Mouse (Mus musculus) MEL (cell line): Measurements from ENCODE around the gene Ltc4s. TPM values are rescaled to one million over a fixed set of nuclear protein-coding genes. Genes with fewer than 3 reads are reported as not detected.

Experiments
- DNase-seq: peaks from one replicate; pipeline ENCODE4 v3.0.0; 2011; ENCODE audit warnings: low read depth, low spot score
- H3K27ac ChIP-seq: 2 replicates; pipeline ENCODE4 v1.5.1; 2012; ENCODE audit warnings: low read depth, mild to moderate bottlenecking, control low read depth, low read length, moderate library complexity; ENCODE audit not compliant: control insufficient read depth
- H3K27me3 ChIP-seq, 2 experiments: fragments of 150-350 bp in 1 of 2; sonication (generic) in 1 of 2; 2 replicates each; pipeline ENCODE4 v1.6.1; 2012; ENCODE audit warnings: low read length in 2 of 2, mild to moderate bottlenecking in 2 of 2, improper control_type of control experiment in 1 of 2, moderate library complexity in 1 of 2; ENCODE audit not compliant: insufficient read depth in 2 of 2, control insufficient read depth in 1 of 2
- H3K36me3 ChIP-seq, 2 experiments: 2 replicates each; pipeline ENCODE4 v1.6.1; 2012 to 2014; ENCODE audit warnings: low read length in 2 of 2, improper control_type of control experiment in 1 of 2, inconsistent platforms in 1 of 2, mild to moderate bottlenecking in 1 of 2; ENCODE audit not compliant: insufficient read depth in 2 of 2, control insufficient read depth in 1 of 2
- H3K4me1 ChIP-seq, 2 experiments: fragments of 150-350 bp in 1 of 2; sonication (generic) in 1 of 2; 2 replicates each; pipeline ENCODE4 v1.6.1; 2012; ENCODE audit warnings: low read length in 2 of 2, improper control_type of control experiment in 1 of 2, mild to moderate bottlenecking in 1 of 2; ENCODE audit not compliant: insufficient read depth in 2 of 2, control insufficient read depth in 1 of 2
- H3K4me3 ChIP-seq, 2 experiments: fragments of 150-350 bp in 1 of 2; sonication (generic) in 1 of 2; 2 replicates each; pipeline ENCODE4 v1.5.1; 2012; ENCODE audit warnings: low read depth in 2 of 2, low read length in 2 of 2, mild to moderate bottlenecking in 2 of 2, moderate library complexity in 2 of 2, control low read depth in 1 of 2, improper control_type of control experiment in 1 of 2; ENCODE audit not compliant: control insufficient read depth in 1 of 2, insufficient read depth in 1 of 2
- H3K79me2 ChIP-seq: 2 replicates; pipeline ENCODE4 v1.6.1; 2012; ENCODE audit warnings: mild to moderate bottlenecking, low read length, moderate library complexity; ENCODE audit not compliant: control insufficient read depth, poor library complexity, insufficient read depth
- H3K9ac ChIP-seq: 2 replicates; pipeline ENCODE4 v1.6.1; 2012; ENCODE audit warnings: low read depth, mild to moderate bottlenecking, control low read depth, low read length, moderate library complexity; ENCODE audit not compliant: control insufficient read depth, poor library complexity, severe bottlenecking
- H3K9me3 ChIP-seq: fragments of 150-350 bp; sonication (generic); replicated peaks from 2 replicates; pipeline ENCODE4 v1.6.1; 2012; ENCODE audit warnings: mild to moderate bottlenecking, low read length, improper control_type of control experiment, moderate library complexity; ENCODE audit not compliant: insufficient read depth
- CHD1 ChIP-seq: IDR thresholded peaks from 2 replicates; pipeline ENCODE4 v1.6.1; 2012; ENCODE audit warnings: low read depth, mild to moderate bottlenecking, inconsistent platforms, low read length, improper control_type of control experiment
- CHD2 ChIP-seq: IDR thresholded peaks from 2 replicates; pipeline ENCODE4 v1.6.1; 2011; ENCODE audit warnings: low read length, improper control_type of control experiment
- E2F4 ChIP-seq: IDR thresholded peaks from 2 replicates; pipeline ENCODE4 v1.6.1; 2011; ENCODE audit warnings: low read depth, low read length, improper control_type of control experiment, borderline replicate concordance
- EP300 ChIP-seq, 2 experiments: IDR thresholded peaks; 2 replicates each; pipeline ENCODE4 v1.6.1; 2011; ENCODE audit warnings: improper control_type of control experiment in 2 of 2, low read length in 2 of 2, low read depth in 1 of 2, mild to moderate bottlenecking in 1 of 2
- ETS1 ChIP-seq: IDR thresholded peaks from 2 replicates; pipeline ENCODE4 v1.6.1; 2012; ENCODE audit warnings: low read depth, mild to moderate bottlenecking, inconsistent platforms, low read length, improper control_type of control experiment, moderate library complexity
- GABPA ChIP-seq: IDR thresholded peaks from 2 replicates; pipeline ENCODE4 v1.6.1; 2012; ENCODE audit warnings: low read depth, mild to moderate bottlenecking, inconsistent platforms, low read length, improper control_type of control experiment, moderate library complexity
- HCFC1 ChIP-seq: IDR thresholded peaks from 2 replicates; pipeline ENCODE4 v1.6.1; 2012; ENCODE audit warnings: low read depth, mild to moderate bottlenecking, inconsistent platforms, low read length, improper control_type of control experiment, moderate library complexity
- JUND ChIP-seq: IDR thresholded peaks from 2 replicates; pipeline ENCODE4 v1.6.1; 2011; ENCODE audit warnings: low read depth, mild to moderate bottlenecking, improper control_type of control experiment, low read length
- KAT2A ChIP-seq: conservative IDR thresholded peaks from 2 replicates; pipeline ENCODE4 v1.6.1; 2012; ENCODE audit warnings: low read depth, low read length, improper control_type of control experiment, inconsistent platforms
- MAFK ChIP-seq: IDR thresholded peaks from 2 replicates; pipeline ENCODE4 v1.6.1; 2011; ENCODE audit warnings: low read depth, mild to moderate bottlenecking, low read length, improper control_type of control experiment, borderline replicate concordance
- MAX ChIP-seq: IDR thresholded peaks from 2 replicates; pipeline ENCODE4 v1.6.1; 2011; ENCODE audit warnings: low read length, improper control_type of control experiment
- MEF2A ChIP-seq: IDR thresholded peaks from 2 replicates; pipeline ENCODE4 v1.6.1; 2014; ENCODE audit warnings: low read depth, mild to moderate bottlenecking, inconsistent platforms, low read length, improper control_type of control experiment; ENCODE audit not compliant: poor library complexity, insufficient replicate concordance, severe bottlenecking; ENCODE audit errors: extremely low read depth
- MXI1 ChIP-seq: IDR thresholded peaks from 2 replicates; pipeline ENCODE4 v1.6.1; 2011; ENCODE audit warnings: mild to moderate bottlenecking, low read depth, low read length, improper control_type of control experiment
- POLR2A ChIP-seq, 2 experiments: IDR thresholded peaks; 2 replicates each; pipeline ENCODE4 v1.6.1; 2011 to 2012; ENCODE audit warnings: low read length in 2 of 2, mild to moderate bottlenecking in 2 of 2, control low read depth in 1 of 2, improper control_type of control experiment in 1 of 2, low read depth in 1 of 2, moderate library complexity in 1 of 2; ENCODE audit not compliant: control insufficient read depth in 1 of 2, insufficient read depth in 1 of 2, poor library complexity in 1 of 2
- POLR2AphosphoS2 ChIP-seq: IDR thresholded peaks from 2 replicates; pipeline ENCODE4 v1.6.1; 2011; ENCODE audit warnings: low read length, improper control_type of control experiment
- RAD21 ChIP-seq: IDR thresholded peaks from 2 replicates; pipeline ENCODE4 v1.6.1; 2011; ENCODE audit warnings: mild to moderate bottlenecking, low read depth, low read length, improper control_type of control experiment
- RCOR1 ChIP-seq: IDR thresholded peaks from 2 replicates; pipeline ENCODE4 v1.6.1; 2012; ENCODE audit warnings: low read depth, mild to moderate bottlenecking, inconsistent platforms, low read length, improper control_type of control experiment
- SIN3A ChIP-seq: IDR thresholded peaks from 2 replicates; pipeline ENCODE4 v1.6.1; 2012; ENCODE audit warnings: low read length, improper control_type of control experiment, inconsistent platforms
- SMC3 ChIP-seq: IDR thresholded peaks from 2 replicates; pipeline ENCODE4 v1.6.1; 2011; ENCODE audit warnings: low read depth, low read length, improper control_type of control experiment
- TBP ChIP-seq: IDR thresholded peaks from 2 replicates; pipeline ENCODE4 v1.8.0; 2011; ENCODE audit warnings: low read depth, low read length, improper control_type of control experiment
- TCF12 ChIP-seq: IDR thresholded peaks from 2 replicates; pipeline ENCODE4 v1.6.1; 2014; ENCODE audit warnings: low read depth, mild to moderate bottlenecking, inconsistent platforms, low read length, improper control_type of control experiment, moderate library complexity
- UBTF ChIP-seq: IDR thresholded peaks from 2 replicates; pipeline ENCODE4 v1.6.1; 2012; ENCODE audit warnings: low read depth, mild to moderate bottlenecking, inconsistent platforms, low read length, improper control_type of control experiment, moderate library complexity, borderline replicate concordance; ENCODE audit not compliant: insufficient read depth
- USF1 ChIP-seq: IDR thresholded peaks from 2 replicates; pipeline ENCODE4 v1.6.1; 2014; ENCODE audit warnings: low read depth, mild to moderate bottlenecking, inconsistent platforms, low read length, improper control_type of control experiment, moderate library complexity
- USF2 ChIP-seq, 2 experiments: IDR thresholded peaks; 2 replicates each; pipeline ENCODE4 v1.6.1; 2011 to 2012; ENCODE audit warnings: improper control_type of control experiment in 2 of 2, low read length in 2 of 2, borderline replicate concordance in 1 of 2, inconsistent platforms in 1 of 2, low read depth in 1 of 2, mild to moderate bottlenecking in 1 of 2; ENCODE audit not compliant: insufficient read depth in 1 of 2
- ZC3H11A ChIP-seq: IDR thresholded peaks from 2 replicates; pipeline ENCODE4 v1.6.1; 2012; ENCODE audit warnings: low read depth, mild to moderate bottlenecking, inconsistent platforms, low read length, improper control_type of control experiment
- ZMIZ1 ChIP-seq: IDR thresholded peaks from 2 replicates; pipeline ENCODE4 v1.6.1; 2012; ENCODE audit warnings: low read depth, mild to moderate bottlenecking, inconsistent platforms, low read length, improper control_type of control experiment, moderate library complexity
- ZNF384 ChIP-seq: IDR thresholded peaks from 2 replicates; pipeline ENCODE4 v1.6.1; 2012; ENCODE audit warnings: low read depth, mild to moderate bottlenecking, inconsistent platforms, low read length, improper control_type of control experiment
- polyA plus RNA-seq, 2 experiments: library from polyadenylated mRNA; stranded (reverse) in 1 of 2; unstranded in 1 of 2; fragments of >175 nt in 1 of 2; fragments of >200 nt in 1 of 2; gene quantifications; 2 replicates each; pipeline versions ENCODE4 v1.2.1 to v1.2.4; 2012; ENCODE audit warnings: low replicate concordance in 2 of 2, low read depth in 1 of 2; ENCODE audit not compliant: insufficient read length in 2 of 2, insufficient read depth in 1 of 2, missing spikeins in 1 of 2
- total RNA-seq: library from RNA; depleted of rRNA; stranded (reverse); fragments of 300-350 nt; gene quantifications from 2 replicates; pipeline ENCODE4 v1.2.3, GENCODE M21; 2012

Ltc4s gene
- total and polyA plus RNA-seq, 3 experiments = 3.1 to 3.4 TPM; not detected in 1

GRCm38 (mm10) chr11:50285263-50285662 lies 46.8 kb upstream of the Ltc4s start:
- no peak for DNase-seq
- Histone ChIP-seq H3K27me3 (no peaks in the 10 kb centered on the region), H3K4me1 (peaks cover 11 to 14% of the 10 kb centered on the region in 2 experiments), H3K27ac (no peak overlapping the region), H3K4me3 (no peak overlapping the region), H3K9ac (no peak overlapping the region), H3K79me2 (peaks cover 25% of the 10 kb centered on the region), H3K36me3 (peaks cover 10 to 24% of the 10 kb centered on the region in 2 experiments), H3K9me3 (no peaks in the 10 kb centered on the region)
- TF ChIP-seq POLR2AphosphoS2 = no peak
- TF ChIP-seq KAT2A = no peak
- no peak for TF ChIP-seq ZMIZ1
- TF ChIP-seq MAX = no peak
- no peak for TF ChIP-seq RCOR1
- TF ChIP-seq MXI1 = no peak
- no peak for TF ChIP-seq MAFK
- TF ChIP-seq USF1 = no peak
- TF ChIP-seq UBTF = no peak
- TF ChIP-seq SMC3 = no peak
- no peak for TF ChIP-seq POLR2A (IDR thresholded peaks at IDR 0.05; ENCODE audit: control insufficient read depth in 1 of 2, insufficient read depth in 1 of 2, low read depth in 1 of 2, low read length in 2 of 2, poor library complexity in 1 of 2)
- TF ChIP-seq CHD1 = no peak
- no peak for TF ChIP-seq TBP
- TF ChIP-seq HCFC1 = no peak

DNA sequence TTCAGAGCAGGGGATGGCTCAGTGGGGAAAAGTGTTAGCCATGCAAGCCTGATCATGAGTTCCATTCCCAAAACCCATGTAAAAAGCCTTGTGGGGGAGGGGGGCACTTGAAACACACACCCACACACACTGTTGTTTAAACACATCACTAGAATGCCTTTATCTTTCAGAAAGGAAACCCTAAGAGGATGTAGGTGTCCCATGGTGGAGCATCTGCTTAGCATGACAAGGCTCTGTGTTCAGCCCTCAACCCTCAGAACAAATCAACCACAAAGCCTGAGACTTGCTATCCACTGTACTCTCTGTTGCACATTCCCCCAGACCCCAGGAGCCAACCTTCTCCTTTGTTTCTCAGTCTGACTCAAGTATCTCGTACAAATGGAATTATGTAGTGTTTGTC lies 41.6 kb upstream of the Ltc4s start:
- Histone ChIP-seq H3K9me3 (no peaks in the 10 kb centered on the region), H3K36me3 (peaks cover 8 to 20% of the 10 kb centered on the region in 2 experiments; a peak in 3 of 4 replicates), H3K9ac (no peak overlapping the region), H3K79me2 (peaks cover 6% of the 10 kb centered on the region), H3K4me1 (peaks cover 12 to 23% of the 10 kb centered on the region in 2 experiments), H3K27ac (no peak overlapping the region), H3K27me3 (no peaks in the 10 kb centered on the region), H3K4me3 (no peak overlapping the region)
- TF ChIP-seq E2F4 (no peak), EP300 (IDR thresholded peaks at IDR 0.05; ENCODE audit: low read depth in 1 of 2, low read length in 2 of 2) (peak in 1 of 2 experiments; percentile 44; a peak in 2 of 4 replicates)
- DNase-seq = peak; percentile 56

GRCm38 (mm10) chr11:50279005-50279404 lies 40.6 kb upstream of the Ltc4s start:
- H3K9ac ChIP-seq = no peak overlapping the region
- no peak overlapping the region for H3K27ac ChIP-seq
- no peak for TF ChIP-seq KAT2A
- no peak for TF ChIP-seq USF1
- TF ChIP-seq ETS1 = no peak
- no peak for TF ChIP-seq USF2 (IDR thresholded peaks at IDR 0.05; ENCODE audit: borderline replicate concordance in 1 of 2, insufficient read depth in 1 of 2, low read depth in 1 of 2, low read length in 2 of 2)
- no peak for TF ChIP-seq RAD21
- TF ChIP-seq SIN3A = no peak
- no peak for TF ChIP-seq TCF12
- no peak for TF ChIP-seq GABPA
- TF ChIP-seq POLR2AphosphoS2 = no peak
- no peak for TF ChIP-seq ZNF384
- no peak for TF ChIP-seq RCOR1
- no peak for TF ChIP-seq JUND
- no peak for TF ChIP-seq MEF2A
- TF ChIP-seq ZC3H11A = no peak
- no peak for TF ChIP-seq CHD2
- no peak overlapping the region for H3K4me3 ChIP-seq
- DNase-seq = no peak
- H3K9me3 ChIP-seq = no peaks in the 10 kb centered on the region
- peaks cover 8 to 28% of the 10 kb centered on the region in 2 experiments; a peak in 3 of 4 replicates for H3K36me3 ChIP-seq
- peaks cover 6% of the 10 kb centered on the region for H3K79me2 ChIP-seq
- H3K27me3 ChIP-seq = no peaks in the 10 kb centered on the region
- peaks cover 17 to 25% of the 10 kb centered on the region in 2 experiments for H3K4me1 ChIP-seq
